18 mouse cellular contexts compared by ENCODE assay signal in the genomic region with DNA sequence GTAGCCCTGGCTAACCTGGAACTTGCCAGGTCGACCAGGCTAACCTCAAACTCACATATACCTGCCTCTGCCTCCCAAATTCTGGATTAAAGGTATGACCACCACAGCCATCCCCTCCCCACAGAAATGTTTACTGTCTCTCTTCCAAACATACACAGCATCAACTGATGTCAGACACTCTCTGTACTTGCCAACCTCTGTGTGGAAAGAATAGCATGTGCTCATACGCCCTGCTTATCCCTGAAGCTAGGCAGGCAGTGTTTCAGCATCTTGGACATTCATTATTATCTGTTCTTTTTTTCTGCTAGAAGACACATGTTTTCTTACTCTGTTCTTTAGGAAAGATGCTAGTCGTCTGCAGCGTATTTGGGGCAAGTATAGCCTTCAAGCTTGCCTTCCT. TPM values are rescaled to one million over a fixed set of nuclear protein-coding genes. Genes with fewer than 3 reads are reported as not detected.
DNase-seq lines count a peak whose midpoint lies in the region; ATAC-seq and TF ChIP-seq lines count a peak whose summit lies in the region.
"Had no signal": no experiment of that assay in that cellular context is flagged by ENCODE, and none has a peak within 500 bp of the region (broad histone marks: within the 10 kb centered on the region; RNA-seq: fewer than 3 reads in every experiment).

No protein-coding gene starts in this region.

- H3K4me2 ChIP-seq in midbrain, embryonic 15.5 days = peak overlapping the region; percentile 9; the same call in 1 of the 2 replicates
- H3K4me2 ChIP-seq: heart, embryonic 11.5 days; limb, embryonic 13.5 days; stomach, embryonic 15.5 days had no signal

- no peak for TF ChIP-seq EP300 in MEL (IDR thresholded peaks at IDR 0.05; ENCODE audit: low read depth in 1 of 2, low read length in 2 of 2)

- no peak for TF ChIP-seq POLR2A in MEL (IDR thresholded peaks at IDR 0.05; ENCODE audit: control insufficient read depth in 1 of 2, insufficient read depth in 1 of 2, low read depth in 1 of 2, low read length in 2 of 2, poor library complexity in 1 of 2)
- no peak for TF ChIP-seq POLR2A in cortical plate, adult 2 months (IDR thresholded peaks at IDR 0.05; ENCODE audit: extremely low read depth, insufficient read depth, low read length)

- H3K4me1 ChIP-seq in MEL (ENCODE audit: control insufficient read depth in 1 of 2, insufficient read depth in 2 of 2, low read length in 2 of 2) = peaks cover 26 to 43% of the 10 kb centered on the region in 2 experiments
- peaks cover 24% of the 10 kb centered on the region for H3K4me1 ChIP-seq in cortical plate, adult 2 months (ENCODE audit: control insufficient read depth, insufficient read depth, low read length)
- H3K4me1 ChIP-seq in midbrain, embryonic 15.5 days = peaks cover 69% of the 10 kb centered on the region

- no peak for ATAC-seq in midbrain, embryonic 15.5 days (replicated peaks)
- ATAC-seq: forebrain, embryonic 13.5 days; lung, postnatal 0 days had no signal

- no peak for DNase-seq in layer of hippocampus, adult 2 months (ENCODE audit: low spot score in 2 of 2)
- no peak for DNase-seq in layer of hippocampus, postnatal 10 days (ENCODE audit: low spot score in 2 of 2)
- no peak for DNase-seq in MEL (ENCODE audit: low read depth, low spot score)
- no peak for DNase-seq in cerebellum, postnatal 4 days (ENCODE audit: low spot score in 2 of 2)
- DNase-seq in layer of hippocampus, adult 11-12 months (ENCODE audit: low spot score) = no peak
- DNase-seq: cerebellum, postnatal 25 days; gastrocnemius, postnatal 36 days; heart, postnatal 14 days; spleen, adult 18-20 months; thymus, postnatal 14 days had no signal

- H3K79me2 ChIP-seq in MEL (ENCODE audit: control insufficient read depth, insufficient read depth, low read length, poor library complexity) = peaks cover 58% of the 10 kb centered on the region

- TF ChIP-seq CTCF in layer of hippocampus, adult 2 months (conservative IDR thresholded peaks at IDR 0.05) = no peak
- no peak for TF ChIP-seq CTCF in MEL (IDR thresholded peaks at IDR 0.05 in 2 of 3, conservative IDR thresholded peaks at IDR 0.05 in 1 of 3; ENCODE audit: control insufficient read depth in 1 of 3, insufficient read depth in 1 of 3, low read depth in 2 of 3, low read length in 3 of 3, poor library complexity in 1 of 3, severe bottlenecking in 1 of 3)
- TF ChIP-seq CTCF in cortical plate, adult 2 months (IDR thresholded peaks at IDR 0.05; ENCODE audit: extremely low read depth, insufficient read depth, low read length) = no peak

- no peaks in the 10 kb centered on the region for H3K27me3 ChIP-seq in MEL (ENCODE audit: control insufficient read depth in 1 of 2, insufficient read depth in 2 of 2, low read length in 2 of 2)
- no peaks in the 10 kb centered on the region for H3K27me3 ChIP-seq in midbrain, embryonic 15.5 days (replicated peaks)
- H3K27me3 ChIP-seq: forebrain, embryonic 13.5 days; limb, embryonic 13.5 days; stomach, embryonic 15.5 days had no signal

- H3K9ac ChIP-seq in MEL (ENCODE audit: control insufficient read depth, low read depth, low read length, poor library complexity, severe bottlenecking) = no peak overlapping the region
- no peak overlapping the region for H3K9ac ChIP-seq in midbrain, embryonic 15.5 days
- H3K9ac ChIP-seq: forebrain, embryonic 13.5 days; limb, embryonic 13.5 days; stomach, embryonic 15.5 days had no signal

- peak overlapping the region; percentile 96 for H3K27ac ChIP-seq in layer of hippocampus, adult 2 months
- H3K27ac ChIP-seq in MEL (ENCODE audit: control insufficient read depth, low read depth, low read length) = peak overlapping the region; percentile 12; the same call in 1 of the 2 replicates
- 0 out of 2 replicates have a peak overlapping the region, but pooled peaks have one; percentile 60 for H3K27ac ChIP-seq in cortical plate, adult 2 months (ENCODE audit: insufficient read depth, low read length)
- H3K27ac ChIP-seq in midbrain, embryonic 15.5 days = no peak overlapping the region
- H3K27ac ChIP-seq: embryonic facial prominence, embryonic 10.5 days; forebrain, embryonic 13.5 days; limb, embryonic 13.5 days; stomach, embryonic 15.5 days had no signal

- TF ChIP-seq RAD21 in MEL (IDR thresholded peaks at IDR 0.05; ENCODE audit: low read depth, low read length) = no peak

- peaks cover 0 to 52% of the 10 kb centered on the region in 2 experiments; a peak in 2 of 4 replicates for H3K36me3 ChIP-seq in MEL (ENCODE audit: control insufficient read depth in 1 of 2, insufficient read depth in 2 of 2, low read length in 2 of 2)
- H3K36me3 ChIP-seq in midbrain, embryonic 15.5 days (replicated peaks) = no peaks in the 10 kb centered on the region
- H3K36me3 ChIP-seq: limb, embryonic 13.5 days; stomach, embryonic 15.5 days had no signal

- H3K4me3 ChIP-seq in layer of hippocampus, adult 2 months = peak overlapping the region; percentile 95; the same call in 1 of the 2 replicates
- no peak overlapping the region for H3K4me3 ChIP-seq in MEL (ENCODE audit: control insufficient read depth in 1 of 2, insufficient read depth in 1 of 2, low read depth in 2 of 2, low read length in 2 of 2)
- no peak overlapping the region for H3K4me3 ChIP-seq in cortical plate, adult 2 months (ENCODE audit: insufficient read depth, low read length)
- no peak overlapping the region for H3K4me3 ChIP-seq in midbrain, embryonic 15.5 days
- H3K4me3 ChIP-seq: embryonic facial prominence, embryonic 10.5 days; forebrain, embryonic 13.5 days; limb, embryonic 13.5 days; stomach, embryonic 15.5 days had no signal

- H3K9me3 ChIP-seq in MEL (replicated peaks; ENCODE audit: insufficient read depth, low read length) = no peaks in the 10 kb centered on the region
- H3K9me3 ChIP-seq in midbrain, embryonic 15.5 days = no peaks in the 10 kb centered on the region
- H3K9me3 ChIP-seq: embryonic facial prominence, embryonic 10.5 days; forebrain, embryonic 13.5 days; limb, embryonic 13.5 days; stomach, embryonic 15.5 days had no signal

- WGBS in midbrain, embryonic 15.5 days = 85% methylated on average over 4 of the region's 4 CpGs

TF ChIP-seq in MEL, 35 proteins besides CTCF, POLR2A, EP300 and RAD21:
- TF ChIP-seq USF1 (IDR thresholded peaks at IDR 0.05; ENCODE audit: low read depth, low read length) = no peak
- no peak for TF ChIP-seq MEF2A (IDR thresholded peaks at IDR 0.05; ENCODE audit: extremely low read depth, insufficient replicate concordance, low read depth, low read length, poor library complexity, severe bottlenecking)

RNA-seq across cellular contexts. Expression of a gene that starts 3.6 kb away (rescaled TPM):
- 100 to 1,000 TPM; 149 to 156 TPM for total RNA-seq in layer of hippocampus, adult 2 months (2021)
- total RNA-seq in layer of hippocampus, postnatal 10 days (2021) = 100 to 1,000 TPM; 154 to 163 TPM
- 47.7 and 57.9 TPM in 2 replicates for total RNA-seq in MEL (2012; rRNA removed)
- polyA plus RNA-seq in MEL (2012; ENCODE audit: insufficient read depth in 1 of 2, insufficient read length in 2 of 2, low read depth in 1 of 2, low replicate concordance in 2 of 2, missing spikeins in 1 of 2) = 100 to 1,000 TPM in 1 of 2 experiments, 10 to 100 TPM in 1; 47.3 to 340 TPM
- polyA plus RNA-seq in cortical plate, adult 2 months (2012; rRNA removed) = 138 and 142 TPM in 2 replicates
- polyA plus RNA-seq in midbrain, embryonic 15.5 days (2015; fragmentation: Nextera tagmentation; extraction: Ambion mirVana) = 210 and 217 TPM in 2 replicates

RNA-seq across cellular contexts. Expression of a gene that starts 14.3 kb away (rescaled TPM):
- 100 to 1,000 TPM; 162 to 170 TPM for total RNA-seq in layer of hippocampus, adult 2 months (2021)
- 100 to 1,000 TPM; 134 to 140 TPM for total RNA-seq in layer of hippocampus, postnatal 10 days (2021)
- 42.5 and 51.8 TPM in 2 replicates for total RNA-seq in MEL (2012; rRNA removed)
- 10 to 100 TPM in 1 of 2 experiments, not detected in 1; 62.1 TPM for polyA plus RNA-seq in MEL (2012; ENCODE audit: insufficient read depth in 1 of 2, insufficient read length in 2 of 2, low read depth in 1 of 2, low replicate concordance in 2 of 2, missing spikeins in 1 of 2)
- polyA plus RNA-seq in cortical plate, adult 2 months (2012; rRNA removed) = 83.7 TPM in 2 replicates
- polyA plus RNA-seq in midbrain, embryonic 15.5 days (2015; fragmentation: Nextera tagmentation; extraction: Ambion mirVana) = 38.9 and 42.5 TPM in 2 replicates

RNA-seq across cellular contexts. Expression of a gene that starts 57.2 kb away (rescaled TPM):
- 10 to 100 TPM; 19.9 to 20.2 TPM for total RNA-seq in layer of hippocampus, adult 2 months (2021)
- total RNA-seq in layer of hippocampus, postnatal 10 days (2021) = 10 to 100 TPM; 21.9 to 23.3 TPM
- 35.9 and 37.9 TPM in 2 replicates for total RNA-seq in MEL (2012; rRNA removed)
- polyA plus RNA-seq in MEL (2012; ENCODE audit: insufficient read depth in 1 of 2, insufficient read length in 2 of 2, low read depth in 1 of 2, low replicate concordance in 2 of 2, missing spikeins in 1 of 2) = 10 to 100 TPM in 1 of 2 experiments, not detected in 1; 54.1 TPM
- polyA plus RNA-seq in cortical plate, adult 2 months (2012; rRNA removed) = 18.6 and 19.1 TPM in 2 replicates
- polyA plus RNA-seq in midbrain, embryonic 15.5 days (2015; fragmentation: Nextera tagmentation; extraction: Ambion mirVana) = 36.2 and 38.3 TPM in 2 replicates
